Mouse (Mus musculus) 3T3-L1 (cell line): ENCODE data around the gene Gtf3a.

Source experiments
- DNase-seq: peaks from one replicate; pipeline ENCODE4 v3.0.0-alpha.2; 2015; ENCODE audit warnings: low read depth, low spot score

Gene Gtf3a

GRCm38 (mm10) chr5:146937541-146938503 is 10.6 kb upstream of the Gtf3a start:
- DNase-seq: no peak

- peak; percentile 50 for DNase-seq
Observed at GRCm38 (mm10) chr5:146939109-146939796, 9.2 kb upstream of the Gtf3a start.

- DNase-seq: peak; percentile 83
Observed at GRCm38 (mm10) chr5:146940219-146940618, 8.2 kb upstream of the Gtf3a start.

GRCm38 (mm10) chr5:146941939-146942338 is 6.5 kb upstream of the Gtf3a start:
- peak; percentile 16 for DNase-seq

DNA sequence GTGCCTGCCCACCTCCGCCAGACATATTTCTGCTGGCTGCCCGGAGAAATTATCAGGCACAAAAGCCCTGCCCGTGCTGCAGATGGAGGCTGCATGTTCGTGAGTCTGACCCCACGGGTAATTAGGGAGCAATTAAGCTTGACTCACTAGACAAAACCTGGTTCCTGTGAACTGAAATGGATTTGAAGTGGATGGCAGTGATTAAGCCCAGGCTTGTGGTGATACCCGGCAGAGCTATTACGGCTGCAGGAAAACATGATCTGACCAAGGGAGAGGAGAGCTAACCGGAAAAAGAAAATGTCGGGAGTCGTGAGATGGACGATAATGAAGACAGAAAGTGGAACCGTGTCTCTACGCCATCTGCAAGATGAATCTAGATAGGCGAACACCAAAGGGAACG is 5.5 kb upstream of the Gtf3a start:
- no peak for DNase-seq

DNA sequence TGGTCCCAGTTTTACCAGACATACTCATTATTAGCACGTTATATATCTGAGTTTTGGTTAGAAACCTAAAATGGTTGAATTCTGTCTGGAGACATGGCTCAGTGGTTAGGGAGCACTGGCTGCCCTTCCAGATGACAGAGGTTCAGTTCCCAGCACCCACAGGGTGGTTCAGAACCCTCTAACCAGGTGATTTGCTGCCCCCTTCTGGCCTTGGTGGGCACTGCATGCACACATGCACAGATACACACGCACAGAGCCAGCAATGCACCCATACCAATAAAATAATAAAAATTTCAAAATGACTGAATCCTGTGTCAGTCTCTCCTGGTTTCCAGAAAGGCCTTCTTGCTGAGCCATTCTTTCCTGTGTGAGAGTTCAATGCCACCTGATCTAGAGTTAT is 3.9 kb upstream of the Gtf3a start:
- DNase-seq: no peak

GRCm38 (mm10) chr5:146946682-146947081 is 1.8 kb upstream of the Gtf3a start:
- no peak for DNase-seq

DNA sequence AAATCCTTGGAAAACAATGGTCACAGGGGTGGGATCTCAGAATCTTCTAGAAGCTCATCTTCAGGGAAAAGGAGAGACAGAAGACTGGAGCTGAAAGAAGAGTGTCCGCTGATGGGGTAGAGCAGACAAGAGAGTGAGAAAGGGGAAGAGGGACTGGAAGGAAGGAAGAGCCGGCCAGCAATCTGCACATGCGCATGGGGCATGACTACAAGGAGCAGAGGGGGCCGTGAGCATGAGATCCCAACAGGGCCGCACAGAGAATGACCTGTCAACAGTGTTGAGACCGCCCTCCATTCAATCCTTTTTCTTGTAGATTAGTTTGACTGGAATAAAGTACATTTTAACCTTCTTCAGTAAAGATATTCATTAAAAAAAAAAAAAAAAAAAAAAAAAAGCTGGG is 960 bp upstream of the Gtf3a start:
- no peak for DNase-seq

DNA sequence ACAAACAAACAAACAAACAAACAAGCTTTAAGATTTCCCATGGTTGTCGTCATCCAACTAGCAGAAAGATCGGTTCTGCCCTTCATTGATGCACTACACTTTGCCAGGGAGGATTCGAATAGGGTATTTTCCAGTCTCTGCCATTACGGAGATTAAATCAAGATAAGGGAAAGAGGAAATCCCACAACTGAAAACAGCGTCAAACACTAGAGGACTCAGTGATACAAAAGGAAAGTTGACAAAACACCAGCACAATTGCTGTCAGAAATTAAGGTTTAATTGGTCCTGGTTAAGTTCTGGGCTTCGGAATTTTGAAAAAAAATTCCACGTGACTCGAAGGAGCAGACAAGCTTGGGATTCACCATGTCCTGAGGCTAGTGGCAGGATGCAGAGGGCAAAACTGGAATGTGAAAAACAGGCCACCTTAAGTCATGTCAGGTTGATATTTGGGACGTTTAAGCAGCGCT is 383 bp upstream of the Gtf3a start:
- DNase-seq: no peak

DNA sequence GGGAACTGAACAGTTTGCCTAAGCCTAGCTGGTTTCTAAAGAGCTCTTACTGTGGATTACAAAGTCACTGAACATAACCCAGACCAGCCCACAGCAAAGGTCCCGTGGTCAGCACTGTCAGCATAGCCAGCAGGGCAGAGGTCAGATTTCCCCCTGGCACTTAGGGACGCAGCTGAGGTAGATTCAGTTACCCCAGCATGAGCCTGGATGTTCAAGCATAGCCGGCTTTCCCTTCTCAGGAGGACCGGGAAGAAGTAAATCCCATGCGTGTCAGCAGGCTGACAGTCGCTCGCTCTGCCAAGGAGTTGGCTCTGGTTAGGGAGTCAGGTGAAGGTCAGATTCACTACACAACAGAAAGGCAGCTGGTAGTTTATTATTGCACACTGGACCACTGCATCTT is 6.1 kb downstream of the Gtf3a start:
- no peak for DNase-seq

DNA sequence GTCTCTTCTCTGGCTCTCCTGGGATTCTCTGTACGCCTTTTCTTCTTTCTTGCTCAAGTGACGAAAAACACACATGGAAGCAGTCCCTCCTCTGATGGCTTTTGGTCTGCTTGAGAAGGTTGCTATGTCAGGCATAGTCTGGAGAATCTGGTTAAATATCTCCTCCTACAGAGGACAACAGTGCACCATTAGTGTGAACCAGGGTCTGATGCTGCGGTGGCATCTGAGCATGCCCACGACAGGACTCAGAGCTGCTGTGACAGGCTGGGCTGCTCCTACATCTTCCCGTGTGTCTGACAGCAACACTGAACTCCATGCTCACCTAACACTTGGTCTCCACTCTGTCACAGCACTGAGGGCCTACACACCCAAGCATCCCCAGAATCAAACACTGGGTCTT is 7.2 kb downstream of the Gtf3a start:
- no peak for DNase-seq

DNA sequence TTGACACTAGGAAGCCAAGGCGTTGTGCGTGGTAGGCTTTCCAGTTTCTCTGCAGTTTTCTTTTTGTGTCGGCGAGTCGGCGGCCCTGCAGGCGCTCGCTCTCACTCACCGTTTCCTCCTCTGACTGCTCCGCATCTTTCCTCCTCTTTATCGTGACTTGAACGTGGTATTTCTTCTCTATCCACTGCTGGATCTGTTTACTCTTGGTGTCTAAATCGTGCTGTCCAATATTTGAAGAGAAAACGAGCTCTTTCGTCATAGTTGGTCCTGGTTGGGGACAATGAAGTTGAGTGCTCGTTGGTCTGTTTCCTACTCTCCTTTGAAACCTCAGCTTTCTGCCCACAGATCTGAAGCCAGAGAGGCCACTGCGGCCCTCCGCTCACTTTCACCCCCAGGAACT is 8.2 kb downstream of the Gtf3a start:
- no peak for DNase-seq

DNA sequence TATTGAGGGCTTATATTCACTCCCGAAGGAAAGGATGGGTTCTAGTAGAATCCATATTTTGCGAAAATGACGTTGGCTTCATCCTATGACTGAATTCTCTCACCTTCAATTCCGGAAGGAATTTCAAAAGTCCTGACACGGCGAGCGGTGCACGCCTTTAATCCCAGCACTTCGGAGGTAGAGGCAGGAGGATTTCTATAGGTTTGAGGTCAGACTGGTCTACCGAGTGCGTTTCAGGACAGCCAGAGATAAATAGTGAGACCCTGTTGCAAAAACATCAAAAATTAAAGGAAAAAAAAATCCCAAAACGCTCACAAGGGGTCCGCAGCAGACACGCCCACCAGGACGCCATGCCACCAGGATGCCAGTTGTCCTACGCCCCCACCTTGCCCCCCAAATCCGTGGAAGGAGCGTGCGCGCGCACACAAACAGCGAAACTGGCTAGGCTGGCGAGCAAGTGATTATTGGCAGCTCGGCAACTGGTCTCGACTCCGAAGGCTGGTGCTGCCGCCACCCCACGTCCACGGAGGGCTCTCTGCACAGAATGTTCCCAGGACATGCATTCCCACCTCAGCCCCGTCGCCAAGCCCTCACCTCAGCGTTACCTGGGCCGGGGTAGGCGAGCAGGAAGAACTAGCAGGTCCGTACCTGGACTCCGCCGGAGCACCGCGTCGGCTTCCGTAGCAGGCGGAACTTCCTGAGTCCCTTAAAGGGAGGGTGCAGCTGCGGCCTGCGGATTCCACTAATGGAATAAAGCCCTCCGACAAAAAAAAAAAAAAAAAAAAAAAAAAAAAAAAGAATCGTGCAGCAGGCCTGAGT is 14.9 kb downstream of the Gtf3a start, which contains the start of gene Mtif3:
Gene Mtif3, minus strand, starts transcription at position 683 of the 819 bp plus-strand sequence.
- peak; percentile 87 for DNase-seq

- DNase-seq: no peak
Observed at GRCm38 (mm10) chr5:146963937-146964278, 15.5 kb downstream of the Gtf3a start.

DNA sequence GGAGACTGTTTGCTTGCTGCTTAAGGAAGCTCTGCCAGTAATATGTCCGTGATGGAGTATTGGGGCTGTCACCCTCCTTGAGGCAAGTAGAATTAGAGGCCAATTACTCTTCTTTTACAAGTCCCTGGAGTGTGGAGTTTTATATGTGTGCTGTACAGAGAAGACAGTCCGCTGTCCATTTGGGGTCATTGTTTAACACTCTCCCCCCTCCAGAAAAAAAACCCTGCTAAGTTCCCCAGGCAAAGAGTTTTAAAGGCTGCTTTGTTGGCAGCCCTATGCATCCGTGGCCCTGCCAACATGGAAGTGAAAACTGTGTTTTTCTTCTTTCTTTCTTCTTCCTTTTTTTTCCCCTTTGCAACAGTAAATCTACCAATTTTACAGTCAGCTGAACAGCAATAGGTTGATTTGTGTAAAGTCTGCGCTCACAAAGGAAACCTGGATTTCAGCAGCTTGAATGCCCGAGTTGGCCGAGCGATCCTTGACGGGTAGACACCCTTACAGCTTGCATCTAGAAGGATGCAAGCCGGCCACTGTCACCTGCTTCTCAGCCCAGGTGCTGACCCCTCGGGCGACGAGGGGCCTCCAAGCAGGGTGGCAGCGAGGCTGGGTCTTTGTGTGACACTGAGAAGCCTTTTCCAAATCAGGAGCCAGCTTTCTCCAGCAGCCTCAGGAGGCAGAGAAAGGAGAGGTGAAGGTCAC is 20.4 kb downstream of the Gtf3a start:
- no peak for DNase-seq

DNA sequence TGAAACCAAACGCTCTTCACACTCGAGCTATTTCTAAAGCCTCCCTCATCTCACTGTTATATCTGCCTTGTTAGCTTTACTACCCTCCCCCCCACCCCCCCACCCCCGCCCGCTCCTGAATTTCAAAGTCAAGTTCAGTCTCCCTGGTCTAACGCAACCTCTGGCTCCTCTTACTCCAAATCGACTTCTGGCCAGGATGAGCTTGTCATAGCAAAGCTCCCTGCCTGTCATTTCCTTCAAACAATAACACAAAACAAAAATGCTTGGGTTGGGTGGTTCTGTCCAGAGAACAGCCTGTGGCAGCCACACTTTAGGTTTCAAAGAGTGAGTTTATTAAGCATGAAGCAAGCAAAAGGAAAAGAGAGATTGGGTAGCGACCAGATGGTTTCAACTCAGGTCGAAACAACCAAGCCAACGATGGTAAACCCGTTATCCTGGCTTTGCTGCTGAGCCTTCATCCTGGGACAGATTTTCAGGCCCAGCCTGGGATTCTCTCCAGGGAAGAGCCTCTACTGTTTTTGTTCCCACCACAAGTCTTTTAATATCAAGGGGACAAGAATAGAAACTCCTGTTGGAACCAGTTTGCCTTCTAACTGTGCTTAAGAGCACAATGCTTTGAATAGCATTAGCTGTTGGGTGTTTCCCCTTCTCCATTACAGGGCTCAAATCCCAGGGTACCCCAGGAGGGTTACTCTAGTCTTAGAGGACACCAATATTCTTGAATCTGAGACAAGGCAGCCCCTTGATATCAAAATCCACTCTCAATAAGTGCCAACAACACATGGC is 23.5 kb downstream of the Gtf3a start:
- DNase-seq: no peak

- no peak for DNase-seq
Observed at GRCm38 (mm10) chr5:146973353-146973752, 24.9 kb downstream of the Gtf3a start.

DNA sequence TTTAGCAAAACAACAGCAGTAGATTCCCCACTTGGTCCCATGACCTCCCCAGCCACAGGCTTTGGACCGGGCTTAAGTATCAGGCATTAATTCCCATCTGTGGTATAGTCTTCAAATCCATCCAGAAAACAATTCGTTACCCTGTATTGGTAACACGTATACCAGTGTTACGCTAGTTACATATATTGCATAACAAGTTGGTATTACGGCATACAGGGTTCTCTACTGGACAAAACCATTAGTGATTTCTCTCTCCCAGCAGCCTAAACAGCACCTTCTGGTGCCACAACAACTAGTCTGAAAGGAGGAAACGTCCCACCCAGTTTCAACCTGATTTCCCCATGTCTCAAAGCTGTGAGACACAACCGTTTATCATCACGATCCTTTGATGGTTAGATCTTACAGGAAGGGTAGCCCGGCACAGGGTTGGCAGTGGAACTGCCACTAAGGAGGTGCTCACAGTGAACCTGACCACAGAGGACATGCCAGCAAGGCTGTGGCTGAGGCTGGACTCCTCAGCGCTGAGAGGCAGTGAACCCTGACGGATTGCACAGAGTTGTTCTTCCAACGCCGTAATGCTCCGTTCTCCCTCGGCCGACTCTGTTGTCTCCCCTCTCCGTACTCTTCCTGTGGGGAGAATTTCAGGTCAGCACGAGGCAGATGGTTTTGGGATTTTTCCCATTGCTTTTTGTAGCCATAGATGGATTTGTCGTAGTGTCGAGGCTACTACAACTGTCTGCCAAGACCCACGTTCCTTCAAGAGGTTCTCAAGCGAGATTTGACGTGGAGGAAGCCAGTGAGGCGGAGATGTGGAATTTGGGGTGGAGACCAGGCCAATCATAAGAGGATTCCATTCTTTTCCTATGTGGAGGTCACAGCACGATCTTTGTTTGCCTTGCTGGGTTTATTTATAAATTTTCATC is 25.7 kb downstream of the Gtf3a start:
- DNase-seq: no peak

GRCm38 (mm10) chr5:146974781-146975123 is 26.3 kb downstream of the Gtf3a start:
- no peak for DNase-seq

- DNase-seq: no peak
Observed at GRCm38 (mm10) chr5:146981376-146981775, 32.9 kb downstream of the Gtf3a start.
